Mouse (Mus musculus) heart, adult 2 months (tissue): ENCODE data around the gene Samd4b.

ENCODE experiments used
- CTCF ChIP-seq: fragments of 200-600 bp; IDR thresholded peaks from 2 replicates; pipeline ENCODE4 v1.8.1; 2022; ENCODE audit warnings: antibody characterized with exemption, mild to moderate bottlenecking, moderate library complexity
- POLR2A ChIP-seq: fragments of 200-500 bp; IDR thresholded peaks from 2 replicates; pipeline ENCODE4 v1.6.1; 2011; ENCODE audit warnings: mild to moderate bottlenecking, low read depth, low read length, control low read depth; ENCODE audit not compliant: insufficient read depth

GRCm38 (mm10) chr7:28637511-28637910 is 39.6 kb upstream of the Samd4b start:
- TF ChIP-seq CTCF (no peak), POLR2A (no peak)
